Mouse (Mus musculus) megakaryocyte progenitor cell, adult 5-6 weeks (primary cell): Measurements from ENCODE around the gene Cdc14a. TPM values are rescaled to one million over a fixed set of nuclear protein-coding genes. Genes with fewer than 3 reads are reported as not detected.
A peak's percentile ranks its signal among the peaks of the same experiment; 100 is the strongest.
"Not testable (repeated sequence)": the region's sequence is repeated elsewhere in the genome, so short reads cannot be mapped to it uniquely, and the experiment has no call there.

Source experiments
- ATAC-seq: replicated peaks from 2 replicates; pipeline ENCODE4 v1.8.0; 2016; ENCODE audit warnings: mild to moderate bottlenecking, moderate TSS enrichment, inconsistent platforms; ENCODE audit not compliant: poor library complexity
- total RNA-seq, 2 experiments: library from RNA; stranded (forward) in 1 of 2; stranded (reverse) in 1 of 2; fragments of 157-497, 149-512 nt in 1 of 2; fragments of 200-1000 nt in 1 of 2; gene quantifications; 2 replicates each; pipeline versions ENCODE4 v1.2.3 to v1.2.4; 2015 to 2017

The Cdc14a gene
- total RNA-seq, 2 experiments from 2014 or later, result 25.9 to 26.7 TPM

- ATAC-seq, result no peak
These were observed 49.3 kb downstream of the Cdc14a start for GRCm38 (mm10) chr3:116374486-116374885.

DNA sequence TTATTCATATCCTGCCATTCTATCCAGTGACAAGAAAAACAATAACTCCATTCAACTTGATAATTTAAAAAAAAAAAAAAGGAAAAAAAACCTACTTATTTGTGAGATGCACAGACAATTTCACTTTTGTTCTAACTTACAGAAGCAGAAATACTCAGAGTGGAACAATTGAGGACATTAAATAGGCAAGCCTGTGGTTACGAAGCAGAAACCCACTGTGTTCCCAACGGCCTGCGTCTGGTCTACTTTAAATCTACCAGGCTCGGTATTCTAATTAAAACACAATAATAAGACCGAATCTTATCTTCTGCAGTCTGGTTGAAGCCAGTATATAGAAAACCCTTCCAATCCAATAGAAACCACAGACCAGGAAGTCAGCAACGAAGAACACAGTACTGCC lies 50.6 kb downstream of the Cdc14a start:
- no peak for ATAC-seq

DNA sequence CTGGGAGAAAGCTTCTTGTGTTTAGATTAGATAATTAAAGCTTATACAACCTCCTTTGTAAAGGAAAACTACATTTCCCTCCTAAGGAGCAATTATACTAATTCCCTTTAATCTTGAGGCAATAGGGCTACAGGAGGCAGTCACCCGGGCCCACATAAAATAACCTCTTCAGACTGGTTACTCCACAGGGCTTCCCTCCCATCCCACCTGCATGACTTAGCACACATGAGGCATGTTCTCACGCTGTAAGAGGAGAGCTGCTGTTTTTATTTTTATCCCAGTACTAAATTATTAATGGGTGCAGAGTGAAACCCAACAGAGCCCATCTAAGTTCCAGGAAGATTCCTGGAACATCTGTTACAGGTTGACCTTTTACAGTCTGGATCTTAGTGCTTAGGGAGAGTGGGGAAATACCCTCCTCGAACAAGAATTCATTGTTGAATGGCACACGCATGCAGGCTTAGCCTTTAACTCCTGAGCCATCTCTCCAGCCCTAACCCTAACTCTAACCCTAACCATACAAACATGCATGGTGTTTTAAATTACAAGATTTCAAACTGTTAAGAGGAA lies 54.9 kb downstream of the Cdc14a start:
- no peak for ATAC-seq

- no peak for ATAC-seq
These were observed 57.7 kb downstream of the Cdc14a start for GRCm38 (mm10) chr3:116366125-116366524.

GRCm38 (mm10) chr3:116361906-116362305 lies 61.9 kb downstream of the Cdc14a start:
- ATAC-seq, result no peak

DNA sequence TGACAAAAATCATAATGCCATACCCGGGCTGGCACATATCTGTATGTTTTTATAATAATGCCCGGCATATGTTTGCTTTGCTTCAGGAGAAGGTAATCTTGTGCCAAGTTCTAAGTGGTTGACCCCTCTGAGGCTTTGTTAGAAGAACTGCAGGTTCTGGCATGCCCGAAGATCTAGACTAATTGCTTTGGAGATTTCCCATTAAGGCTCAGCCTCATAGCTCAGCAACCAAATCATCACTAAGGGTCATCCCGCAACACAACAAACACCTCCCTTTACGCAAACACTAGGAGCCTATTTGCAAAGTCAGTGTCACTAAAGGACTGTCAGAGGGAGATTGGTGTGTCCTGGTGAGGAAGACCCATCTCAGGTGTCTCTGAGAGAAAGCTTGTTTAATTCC lies 62.7 kb downstream of the Cdc14a start:
- no peak for ATAC-seq

GRCm38 (mm10) chr3:116357866-116358265 lies 66.0 kb downstream of the Cdc14a start:
- ATAC-seq, result no peak

DNA sequence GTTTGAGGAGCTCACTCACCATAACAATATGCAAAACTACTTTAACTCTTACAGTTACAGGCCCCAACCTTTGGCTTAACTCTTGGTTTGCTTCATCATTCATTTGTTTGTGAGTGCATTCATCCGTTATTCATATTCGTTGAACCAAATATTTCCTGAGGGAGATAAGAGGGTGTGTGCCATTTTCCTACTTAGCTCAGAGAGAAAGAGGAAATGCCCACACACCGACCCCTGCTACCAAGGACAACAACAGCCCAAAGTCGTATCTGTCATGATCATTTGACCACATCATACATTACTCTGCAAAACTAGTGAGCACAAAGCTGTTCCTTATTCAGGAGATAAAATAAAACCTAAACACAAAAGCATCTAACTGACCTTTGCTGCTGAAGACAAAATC lies 66.7 kb downstream of the Cdc14a start:
- peak; percentile 60 for ATAC-seq

DNA sequence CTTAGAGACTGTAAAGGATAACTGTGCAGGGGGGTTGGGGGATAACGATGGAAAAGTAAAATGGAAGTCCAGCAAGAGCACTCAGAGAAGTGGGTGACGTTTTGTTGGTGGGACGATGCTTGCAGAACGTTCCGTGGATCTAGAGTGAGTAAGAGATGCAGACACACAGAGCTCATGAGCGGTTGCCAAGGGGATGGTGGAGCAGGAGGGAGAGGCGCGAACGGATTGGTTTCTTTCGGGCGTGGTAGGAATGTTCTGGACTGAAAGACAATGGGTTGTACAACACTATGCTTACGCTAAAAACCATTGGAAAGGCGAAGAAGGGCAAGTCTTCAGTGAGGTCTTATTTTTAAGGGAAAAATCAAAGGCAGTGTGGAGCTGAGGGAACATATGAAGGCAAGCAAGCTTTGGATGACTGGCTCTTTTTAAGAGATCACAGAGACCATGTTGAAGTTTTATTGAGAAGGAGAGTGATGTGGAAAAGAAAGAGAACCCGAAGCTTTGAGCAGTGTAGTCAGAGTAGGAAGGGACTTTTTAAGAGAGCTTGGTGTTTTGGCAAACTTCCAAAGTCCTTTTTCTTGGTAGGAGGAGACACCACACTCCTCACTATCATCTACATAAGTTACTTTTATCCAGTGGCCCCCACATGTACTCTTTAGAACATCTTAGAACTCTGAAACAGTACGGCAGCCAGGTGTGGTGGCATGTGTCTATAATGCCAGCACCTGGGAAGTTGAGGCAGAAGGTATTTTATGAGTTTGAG lies 68.6 kb downstream of the Cdc14a start:
- ATAC-seq, result peak; percentile 45; the same call in 1 of the 2 replicates

DNA sequence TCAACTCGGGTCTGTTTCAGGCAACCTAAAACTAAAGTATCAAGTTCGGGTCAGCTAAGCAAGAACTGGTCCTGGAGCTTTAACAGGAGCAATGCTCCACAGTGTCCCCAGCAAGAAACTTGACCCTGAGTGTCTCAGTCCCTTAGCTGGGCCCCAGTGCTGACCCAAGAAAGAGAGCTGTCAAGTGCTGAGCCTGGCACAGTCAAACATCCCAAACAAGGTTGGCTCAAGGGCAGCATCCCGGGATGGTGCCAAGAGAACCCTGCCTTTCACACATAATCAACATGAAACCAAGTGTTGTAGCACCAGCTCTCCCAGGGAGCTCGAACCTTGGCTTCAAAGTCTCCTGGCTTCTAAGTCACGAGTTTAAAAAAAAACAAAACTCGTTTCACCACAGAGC lies 71.3 kb downstream of the Cdc14a start:
- ATAC-seq, result no peak

GRCm38 (mm10) chr3:116350389-116350967 lies 73.4 kb downstream of the Cdc14a start:
- no peak for ATAC-seq

DNA sequence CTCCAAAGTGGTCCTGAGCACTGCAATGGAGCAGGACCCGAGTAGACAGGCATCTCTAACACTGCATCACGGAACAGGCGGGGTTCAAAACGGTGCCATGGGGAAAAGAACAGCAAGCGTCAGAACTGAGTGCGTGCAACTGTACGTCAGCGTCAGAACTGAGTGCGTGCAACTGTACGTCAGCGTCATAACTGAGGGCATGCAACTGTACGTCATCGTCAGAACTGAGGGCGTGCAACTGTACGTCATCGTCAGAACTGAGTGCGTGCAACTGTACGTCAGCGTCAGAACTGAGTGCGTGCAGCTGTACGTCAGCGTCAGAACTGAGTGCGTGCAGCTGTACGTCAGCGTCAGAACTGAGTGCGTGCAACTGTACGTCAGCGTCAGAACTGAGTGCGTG lies 76.3 kb downstream of the Cdc14a start:
- ATAC-seq, result not testable (repeated sequence)

DNA sequence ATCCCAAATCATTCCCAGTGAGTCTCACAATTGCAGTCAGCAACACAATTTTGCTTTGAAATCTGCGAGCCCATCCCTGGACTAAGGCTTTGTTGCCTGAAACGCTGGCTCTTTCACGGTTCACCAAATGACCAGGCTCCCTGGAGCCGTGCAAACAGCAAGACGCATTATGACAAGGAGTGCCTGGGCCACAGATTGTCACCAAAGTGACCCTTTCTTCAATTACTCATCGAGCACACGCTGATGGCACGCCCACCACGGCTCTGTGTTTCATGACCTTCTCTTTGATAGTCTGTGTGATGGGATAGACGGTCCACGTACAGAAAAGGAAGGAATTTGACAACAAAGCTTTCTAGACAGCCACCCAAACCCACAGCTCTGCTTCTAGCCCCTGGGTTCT lies 78.6 kb downstream of the Cdc14a start:
- ATAC-seq, result no peak

DNA sequence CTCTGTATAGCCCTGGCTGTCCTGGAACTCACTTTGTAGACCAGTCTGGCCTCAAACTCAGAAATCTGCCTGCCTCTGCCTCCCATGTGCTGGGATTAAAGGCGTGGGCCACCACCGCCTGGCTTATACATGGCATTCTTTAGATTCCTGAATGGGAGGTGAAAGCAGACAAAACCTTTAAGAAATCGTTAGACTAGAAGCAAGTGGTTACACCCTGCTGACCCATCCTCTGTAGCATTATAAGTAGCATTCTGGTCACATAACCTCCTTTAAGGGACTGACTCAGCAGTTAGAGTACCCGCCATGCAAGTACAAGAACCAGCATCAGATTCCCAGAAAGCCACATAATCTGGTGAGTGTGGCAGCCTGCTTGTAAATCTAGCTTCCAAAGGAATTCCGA lies 81.6 kb downstream of the Cdc14a start:
- ATAC-seq, result no peak

- ATAC-seq, result peak; percentile 96
These were observed 82.7 kb downstream of the Cdc14a start for GRCm38 (mm10) chr3:116340950-116341624.

DNA sequence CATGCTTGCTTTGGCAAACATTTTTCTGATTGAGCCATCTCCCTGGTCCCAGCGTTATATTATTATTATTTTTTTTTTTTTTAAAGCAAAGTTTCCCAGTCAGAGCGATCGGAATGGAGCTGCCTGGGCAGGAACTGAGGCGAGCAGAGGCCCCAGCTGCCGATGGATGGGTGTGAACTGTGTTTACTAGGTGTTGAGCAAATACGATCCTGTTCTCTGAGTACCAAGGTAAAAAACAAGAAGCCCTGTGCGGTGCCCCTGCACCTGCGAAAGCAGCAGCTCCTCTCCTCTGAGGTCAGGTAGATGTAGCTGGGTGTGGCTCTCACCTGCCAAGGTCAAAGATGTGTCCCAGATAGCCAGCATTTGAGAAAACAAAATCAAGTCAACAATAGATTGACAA lies 83.6 kb downstream of the Cdc14a start:
- no peak for ATAC-seq

- ATAC-seq, result no peak
These were observed 85.2 kb downstream of the Cdc14a start for GRCm38 (mm10) chr3:116338616-116339015.

GRCm38 (mm10) chr3:116337840-116338239 lies 86.0 kb downstream of the Cdc14a start:
- peak; percentile 37; the same call in 1 of the 2 replicates for ATAC-seq

DNA sequence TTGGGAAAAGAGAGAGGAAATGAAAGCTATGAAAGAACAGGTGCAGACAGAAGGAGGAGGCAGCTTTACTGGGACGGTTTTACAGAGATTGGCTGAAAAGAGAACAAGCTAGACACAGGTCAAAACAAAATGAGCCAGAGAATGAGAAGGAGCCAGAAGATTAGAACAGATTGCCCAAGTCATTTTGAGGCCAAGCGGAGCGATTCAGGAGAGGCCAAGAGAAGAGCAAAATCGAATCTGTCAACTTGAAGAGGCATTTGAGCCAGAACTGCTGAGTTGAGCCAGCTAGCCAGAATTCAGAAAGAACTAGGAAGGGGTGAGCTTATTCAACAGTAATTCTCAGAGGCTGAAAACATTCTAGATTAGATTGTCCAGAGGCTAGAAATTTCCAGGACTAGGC lies 88.8 kb downstream of the Cdc14a start:
- ATAC-seq, result no peak

GRCm38 (mm10) chr3:116333711-116334110 lies 90.1 kb downstream of the Cdc14a start:
- no peak for ATAC-seq

DNA sequence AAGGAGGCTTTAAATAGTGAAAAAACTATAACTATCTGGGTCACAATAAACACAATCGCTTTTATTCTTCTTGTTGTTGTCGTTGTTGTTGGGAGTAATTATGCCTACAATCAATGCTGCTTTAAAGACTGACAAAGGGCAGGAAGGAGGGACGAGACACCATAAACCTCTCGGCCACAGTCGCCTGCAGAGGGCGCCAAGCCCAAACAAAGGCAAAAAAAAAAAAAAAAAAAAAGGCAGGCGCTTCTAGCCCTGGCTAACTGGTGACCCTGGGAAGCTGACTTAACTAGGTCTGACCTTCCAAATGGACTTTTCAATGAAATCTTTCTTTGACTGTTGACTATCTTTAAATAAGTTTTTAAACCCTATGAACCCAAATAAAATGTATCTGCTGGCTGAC lies 90.6 kb downstream of the Cdc14a start:
- ATAC-seq, result peak; percentile 72
